Mouse (Mus musculus) hindbrain, embryonic 10.5 days (tissue): ENCODE measurements around the gene Zfp563. TPM values are rescaled to one million over a fixed set of nuclear protein-coding genes. Genes with fewer than 3 reads are reported as not detected.

ENCODE experiments used
- polyA plus RNA-seq: library from polyadenylated mRNA; unstranded; fragments of >200 nt; fragmentation: Nextera tagmentation; extraction: Ambion mirVana; gene quantifications from 2 replicates; pipeline ENCODE4 v1.2.1, GENCODE M21; 2016

Gene Zfp563
- polyA plus RNA-seq, 1 experiment from 2014 or later = 8.0 TPM

Other genes starting within 250 kb of the Zfp563 start
- gene Zfp870, start 197.7 kb upstream of the Zfp563 start, polyA plus RNA-seq = 6.9 and 7.4 TPM in 2 replicates
- gene Cyp4f14, start 172.0 kb upstream of the Zfp563 start, polyA plus RNA-seq = not detected in 2 replicates
- 3.5 and 4.3 TPM in 2 replicates for gene Cyp4f13, start 141.9 kb upstream of the Zfp563 start, polyA plus RNA-seq
- 10.7 and 11.8 TPM in 2 replicates for gene Zfp472, start 123.5 kb upstream of the Zfp563 start, polyA plus RNA-seq
- 13.2 and 13.9 TPM in 2 replicates for gene Zfp952, start 96.2 kb upstream of the Zfp563 start, polyA plus RNA-seq
- gene Zfp763, start 55.9 kb upstream of the Zfp563 start, polyA plus RNA-seq = 12.6 and 16.2 TPM in 2 replicates
- not detected in 2 replicates for gene 4921501E09Rik, start 21.3 kb upstream of the Zfp563 start, polyA plus RNA-seq
- gene Morc2b, start 50.4 kb downstream of the Zfp563 start, polyA plus RNA-seq = 0.04 TPM in 1 of 2 replicates, not detected in the other
- gene Olfr55, start 79.1 kb downstream of the Zfp563 start, polyA plus RNA-seq = not detected in 2 replicates
- not detected in 2 replicates for gene Olfr239, start 102.0 kb downstream of the Zfp563 start, polyA plus RNA-seq
- gene Olfr1564, start 132.4 kb downstream of the Zfp563 start, polyA plus RNA-seq = not detected in 2 replicates
- gene Zfp955a, start 165.8 kb downstream of the Zfp563 start, polyA plus RNA-seq = 12.7 and 16.4 TPM in 2 replicates
- gene Olfr63, start 175.4 kb downstream of the Zfp563 start, polyA plus RNA-seq = 0.02 and 0.05 TPM in 2 replicates
- gene Zfp955b, start 200.2 kb downstream of the Zfp563 start, polyA plus RNA-seq = 8.9 and 9.6 TPM in 2 replicates